Mouse (Mus musculus): Measurements from ENCODE around the gene Lrrc3c.

The Lrrc3c gene

GRCm38 (mm10) chr11:98597991-98598390, at the start of gene Lrrc3c:
Gene Lrrc3c, plus strand, starts transcription at chr11:98598291.
- DNase-seq (ENCODE audit: low read depth, low spot score), result no peak

- peak; percentile 10 for DNase-seq (ENCODE audit: low read depth, low spot score)
Observed at GRCm38 (mm10) chr11:98549363-98549762, 48.7 kb upstream of the Lrrc3c start.

- no peak for DNase-seq (ENCODE audit: low read depth, low spot score)
Observed at GRCm38 (mm10) chr11:98550311-98550974, 47.6 kb upstream of the Lrrc3c start.

- DNase-seq (ENCODE audit: low read depth, low spot score), result peak; percentile 66
Observed at GRCm38 (mm10) chr11:98550975-98551828, 46.9 kb upstream of the Lrrc3c start, which contains the start of gene Zpbp2. Gene Zpbp2, plus strand, starts transcription at chr11:98551097.

- DNase-seq (ENCODE audit: low read depth, low spot score), result no peak
Observed at GRCm38 (mm10) chr11:98553966-98554365, 44.1 kb upstream of the Lrrc3c start.

- peak; percentile 11 for DNase-seq (ENCODE audit: low read depth, low spot score)
Observed at GRCm38 (mm10) chr11:98555124-98555700, 42.9 kb upstream of the Lrrc3c start.

- DNase-seq (ENCODE audit: low read depth, low spot score), result no peak
Observed at GRCm38 (mm10) chr11:98560942-98561341, 37.1 kb upstream of the Lrrc3c start.

GRCm38 (mm10) chr11:98563025-98563424, 35.1 kb upstream of the Lrrc3c start:
- no peak for DNase-seq (ENCODE audit: low read depth, low spot score)

GRCm38 (mm10) chr11:98563921-98564414, 34.1 kb upstream of the Lrrc3c start:
- DNase-seq (ENCODE audit: low read depth, low spot score), result no peak

GRCm38 (mm10) chr11:98568326-98568725, 29.8 kb upstream of the Lrrc3c start:
- DNase-seq (ENCODE audit: low read depth, low spot score), result peak; percentile 20

- no peak for DNase-seq (ENCODE audit: low read depth, low spot score)
Observed at GRCm38 (mm10) chr11:98569461-98569860, 28.6 kb upstream of the Lrrc3c start.

- DNase-seq (ENCODE audit: low read depth, low spot score), result no peak
Observed at GRCm38 (mm10) chr11:98577776-98578175, 20.3 kb upstream of the Lrrc3c start.

GRCm38 (mm10) chr11:98580301-98581121, 17.6 kb upstream of the Lrrc3c start:
- no peak for DNase-seq (ENCODE audit: low read depth, low spot score)

GRCm38 (mm10) chr11:98581286-98582029, 16.6 kb upstream of the Lrrc3c start:
- DNase-seq (ENCODE audit: low read depth, low spot score), result no peak

GRCm38 (mm10) chr11:98582030-98582388, 16.1 kb upstream of the Lrrc3c start:
- DNase-seq (ENCODE audit: low read depth, low spot score), result no peak

GRCm38 (mm10) chr11:98582551-98583264, 15.4 kb upstream of the Lrrc3c start:
- no peak for DNase-seq (ENCODE audit: low read depth, low spot score)

GRCm38 (mm10) chr11:98583265-98583552, 14.9 kb upstream of the Lrrc3c start:
- DNase-seq (ENCODE audit: low read depth, low spot score), result no peak

GRCm38 (mm10) chr11:98583571-98583970, 14.5 kb upstream of the Lrrc3c start:
- peak; percentile 36 for DNase-seq (ENCODE audit: low read depth, low spot score)

GRCm38 (mm10) chr11:98584146-98584545, 13.9 kb upstream of the Lrrc3c start:
- no peak for DNase-seq (ENCODE audit: low read depth, low spot score)

GRCm38 (mm10) chr11:98584629-98585177, 13.4 kb upstream of the Lrrc3c start:
- no peak for DNase-seq (ENCODE audit: low read depth, low spot score)
